Mouse (Mus musculus): Measurements from ENCODE around the gene Zc3hc1. TPM values are rescaled to one million over a fixed set of nuclear protein-coding genes. Genes with fewer than 3 reads are reported as not detected.
"Not testable (repeated sequence)": the region's sequence is repeated elsewhere in the genome, so short reads cannot be mapped to it uniquely, and the experiment has no call there.

The Zc3hc1 gene
- polyA plus RNA-seq, 1 experiment from 2014 or later: 79.2 TPM

DNA sequence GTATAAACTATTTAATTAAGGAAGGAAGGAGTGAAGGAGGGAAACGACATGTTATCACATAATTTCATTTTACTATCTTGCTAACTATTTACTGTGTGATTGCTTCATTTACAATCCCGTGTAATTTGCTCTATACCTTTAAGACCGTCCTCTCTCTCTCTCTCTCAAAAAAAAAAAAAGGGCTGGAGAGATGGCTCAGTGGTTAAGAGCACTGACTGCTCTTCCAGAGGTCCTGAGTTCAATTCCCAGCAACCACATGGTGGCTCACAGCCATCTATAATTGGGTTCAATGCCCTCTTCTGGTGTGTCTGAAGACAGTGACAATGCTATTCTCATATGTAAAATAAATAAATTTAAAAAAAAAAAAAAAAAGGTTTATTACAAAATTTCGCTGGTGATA lies 557 bp downstream of the Zc3hc1 start:
- peak; percentile 59 for ATAC-seq
- H3K27me3 ChIP-seq (replicated peaks; ENCODE audit: control insufficient read depth, insufficient read depth, low read length); H3K9me3 ChIP-seq (replicated peaks; ENCODE audit: control insufficient read depth, low read length); H3K4me1 ChIP-seq (ENCODE audit: control insufficient read depth, insufficient read depth, low read length); DNase-seq (ENCODE audit: low spot score); H3K27ac ChIP-seq (ENCODE audit: low read depth, low read length): not testable (repeated sequence)
- WGBS: 32% methylated on average over 4 of the region's 4 CpGs
- H3K4me2 ChIP-seq (ENCODE audit: low read length): peak overlapping the region; percentile 53
- peak overlapping the region; percentile 55 for H3K4me3 ChIP-seq (ENCODE audit: low read depth, low read length)
- H3K9ac ChIP-seq (ENCODE audit: low read length): peak overlapping the region; percentile 70
- H3K36me3 ChIP-seq (ENCODE audit: control insufficient read depth, insufficient read depth, low read length): peaks cover 20% of the 10 kb centered on the region

DNA sequence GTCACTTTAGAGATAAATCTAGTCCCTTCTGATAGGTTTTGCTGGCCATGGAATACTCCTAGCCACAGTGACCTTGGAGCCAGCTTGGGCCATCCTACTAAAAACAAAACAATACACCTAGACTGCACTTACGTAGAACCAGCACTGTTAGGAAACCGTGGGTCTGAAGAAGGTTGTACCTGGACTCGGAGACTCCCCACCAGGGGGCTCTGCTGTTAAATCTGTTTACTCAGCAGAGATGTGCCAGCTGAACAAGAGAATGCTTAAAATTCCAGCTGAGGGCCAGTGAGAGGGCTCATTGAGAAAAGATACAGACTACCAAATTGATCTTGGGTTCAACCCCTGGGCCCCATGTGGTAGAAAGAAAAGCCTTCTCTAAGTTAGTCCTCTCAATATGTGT lies 9.7 kb downstream of the Zc3hc1 start:
- no peak for ATAC-seq
- H3K4me1 ChIP-seq (ENCODE audit: control insufficient read depth, insufficient read depth, low read length): no peaks in the 10 kb centered on the region
- peak; percentile 63 for DNase-seq (ENCODE audit: low spot score)
- H3K9me3 ChIP-seq (replicated peaks; ENCODE audit: control insufficient read depth, low read length): no peaks in the 10 kb centered on the region
- no peak overlapping the region for H3K4me2 ChIP-seq (ENCODE audit: low read length)
- H3K27me3 ChIP-seq (replicated peaks; ENCODE audit: control insufficient read depth, insufficient read depth, low read length): no peaks in the 10 kb centered on the region
- no peak overlapping the region for H3K9ac ChIP-seq (ENCODE audit: low read length)
- H3K36me3 ChIP-seq (ENCODE audit: control insufficient read depth, insufficient read depth, low read length): peaks cover 77% of the 10 kb centered on the region
- no peak overlapping the region for H3K4me3 ChIP-seq (ENCODE audit: low read depth, low read length)
- 71% methylated on average over 3 of the region's 3 CpGs for WGBS
- H3K27ac ChIP-seq (ENCODE audit: low read depth, low read length): no peak overlapping the region

DNA sequence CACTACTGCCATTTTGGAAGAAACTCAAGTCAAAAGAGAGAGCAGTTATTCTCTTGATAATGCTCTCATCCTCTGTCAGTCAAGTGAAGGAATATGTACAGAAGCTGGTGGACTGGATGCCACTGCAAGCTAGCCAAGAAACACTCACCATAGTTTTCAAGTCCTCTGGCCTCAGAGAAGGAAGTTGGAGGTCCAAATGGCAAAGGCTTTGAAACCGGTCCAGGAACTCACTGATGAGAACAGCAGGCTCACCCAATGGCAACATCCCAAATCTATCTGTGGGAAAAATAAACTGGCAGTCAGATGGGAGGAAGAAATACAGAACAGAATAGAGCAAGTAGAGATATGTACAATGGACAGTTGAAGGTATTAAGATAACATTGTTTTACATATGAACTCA lies 15.0 kb downstream of the Zc3hc1 start:
- Histone ChIP-seq H3K9me3 (replicated peaks; ENCODE audit: control insufficient read depth, low read length) (no peaks in the 10 kb centered on the region), H3K4me2 (ENCODE audit: low read length) (no peak overlapping the region), H3K4me3 (ENCODE audit: low read depth, low read length) (no peak overlapping the region), H3K36me3 (ENCODE audit: control insufficient read depth, insufficient read depth, low read length) (peaks cover 85% of the 10 kb centered on the region), H3K27ac (ENCODE audit: low read depth, low read length) (no peak overlapping the region), H3K4me1 (ENCODE audit: control insufficient read depth, insufficient read depth, low read length) (peaks cover 2% of the 10 kb centered on the region; the same call in 1 of the 2 replicates), H3K27me3 (replicated peaks; ENCODE audit: control insufficient read depth, insufficient read depth, low read length) (no peaks in the 10 kb centered on the region), H3K9ac (ENCODE audit: low read length) (no peak overlapping the region)
- DNase-seq (ENCODE audit: low spot score) (peak; percentile 23), ATAC-seq (no peak)
- 79% methylated on average over 1 of the region's 1 CpGs for WGBS

DNA sequence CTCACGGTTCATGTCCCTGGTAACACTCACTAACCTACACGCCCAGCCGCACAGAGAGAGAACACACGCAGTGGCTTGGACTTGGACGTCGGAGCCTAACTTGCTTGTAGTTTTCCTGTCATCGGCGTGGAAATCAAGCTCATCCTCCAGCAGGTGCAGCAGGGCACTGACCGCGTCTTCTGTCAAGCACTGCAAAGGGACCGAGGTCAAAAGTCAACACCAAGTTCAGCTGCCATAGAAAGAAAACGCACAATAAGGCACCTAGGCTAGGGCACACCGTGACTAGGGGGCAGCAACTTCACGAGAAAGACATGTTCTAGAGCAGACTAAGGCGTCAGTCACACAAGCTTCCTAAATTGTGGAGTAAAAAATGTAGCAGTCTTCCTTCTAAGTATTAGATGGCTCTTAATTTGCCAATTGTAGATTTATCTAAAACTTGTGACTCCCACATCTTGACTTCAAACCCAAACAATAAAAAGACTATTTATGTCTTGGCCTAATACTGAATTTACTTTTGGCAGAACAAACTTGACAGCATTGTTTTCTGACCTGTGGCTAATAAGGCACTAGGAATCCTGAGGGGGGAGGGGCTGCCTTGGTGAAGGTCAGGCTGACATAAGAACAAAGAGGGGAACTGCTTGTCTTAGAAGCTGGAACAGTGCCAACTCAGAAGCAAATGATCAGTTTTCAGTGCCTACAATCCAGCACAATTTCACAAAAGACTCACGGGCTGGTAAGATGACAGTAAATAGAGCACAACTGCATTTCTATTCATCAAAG lies 15.9 kb downstream of the Zc3hc1 start:
- no peak overlapping the region for H3K4me2 ChIP-seq (ENCODE audit: low read length)
- H3K4me1 ChIP-seq (ENCODE audit: control insufficient read depth, insufficient read depth, low read length): peaks cover 2% of the 10 kb centered on the region; the same call in 1 of the 2 replicates
- H3K27me3 ChIP-seq (replicated peaks; ENCODE audit: control insufficient read depth, insufficient read depth, low read length): no peaks in the 10 kb centered on the region
- DNase-seq (ENCODE audit: low spot score) (peak; percentile 46), ATAC-seq (no peak)
- peaks cover 85% of the 10 kb centered on the region for H3K36me3 ChIP-seq (ENCODE audit: control insufficient read depth, insufficient read depth, low read length)
- no peak overlapping the region for H3K27ac ChIP-seq (ENCODE audit: low read depth, low read length)
- no peak overlapping the region for H3K4me3 ChIP-seq (ENCODE audit: low read depth, low read length)
- no peak overlapping the region for H3K9ac ChIP-seq (ENCODE audit: low read length)
- H3K9me3 ChIP-seq (replicated peaks; ENCODE audit: control insufficient read depth, low read length): no peaks in the 10 kb centered on the region
- WGBS: 89% methylated on average over 16 of the region's 16 CpGs

DNA sequence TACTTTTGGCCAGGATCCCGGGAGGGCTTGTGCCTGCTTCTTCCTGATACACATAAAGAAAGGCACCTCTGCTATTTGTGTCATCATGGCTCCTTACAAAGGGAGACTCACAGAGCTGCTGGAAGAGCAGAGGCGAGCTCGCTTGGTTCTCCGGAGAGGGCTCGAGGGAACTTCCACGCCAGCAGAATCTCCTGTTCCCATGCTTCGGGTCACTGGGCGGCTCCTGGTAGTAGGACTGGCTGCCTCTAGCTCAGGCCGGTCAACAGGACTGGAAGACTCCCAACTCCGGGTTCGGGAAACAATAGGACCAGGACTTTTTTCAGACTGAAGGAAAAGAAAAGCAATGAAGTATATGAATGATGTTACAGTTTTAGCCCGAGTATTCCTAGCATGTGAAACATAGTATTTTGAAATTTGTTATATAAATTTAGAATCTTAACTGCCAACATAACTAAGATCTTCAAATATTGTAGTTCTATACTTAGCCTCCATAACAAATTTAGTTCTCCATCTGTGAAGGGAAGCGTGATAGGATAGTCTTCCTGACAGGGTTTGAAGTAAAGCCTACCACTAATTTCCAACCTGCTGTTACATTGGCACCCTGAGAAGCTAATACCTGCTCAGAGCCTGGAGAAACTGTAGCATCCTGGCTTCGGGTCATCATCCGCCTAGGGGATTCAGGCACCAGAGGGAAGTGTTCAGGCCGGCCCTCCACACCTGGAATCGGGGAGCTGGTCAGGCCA lies 18.0 kb downstream of the Zc3hc1 start:
- Histone ChIP-seq H3K4me3 (ENCODE audit: low read depth, low read length) (no peak overlapping the region), H3K4me2 (ENCODE audit: low read length) (no peak overlapping the region), H3K9me3 (replicated peaks; ENCODE audit: control insufficient read depth, low read length) (no peaks in the 10 kb centered on the region), H3K4me1 (ENCODE audit: control insufficient read depth, insufficient read depth, low read length) (peaks cover 2% of the 10 kb centered on the region; the same call in 1 of the 2 replicates), H3K27ac (ENCODE audit: low read depth, low read length) (no peak overlapping the region), H3K27me3 (replicated peaks; ENCODE audit: control insufficient read depth, insufficient read depth, low read length) (no peaks in the 10 kb centered on the region), H3K36me3 (ENCODE audit: control insufficient read depth, insufficient read depth, low read length) (peaks cover 89% of the 10 kb centered on the region), H3K9ac (ENCODE audit: low read length) (no peak overlapping the region)
- WGBS: 94% methylated on average over 17 of the region's 17 CpGs
- DNase-seq (ENCODE audit: low spot score) (no peak), ATAC-seq (no peak)

DNA sequence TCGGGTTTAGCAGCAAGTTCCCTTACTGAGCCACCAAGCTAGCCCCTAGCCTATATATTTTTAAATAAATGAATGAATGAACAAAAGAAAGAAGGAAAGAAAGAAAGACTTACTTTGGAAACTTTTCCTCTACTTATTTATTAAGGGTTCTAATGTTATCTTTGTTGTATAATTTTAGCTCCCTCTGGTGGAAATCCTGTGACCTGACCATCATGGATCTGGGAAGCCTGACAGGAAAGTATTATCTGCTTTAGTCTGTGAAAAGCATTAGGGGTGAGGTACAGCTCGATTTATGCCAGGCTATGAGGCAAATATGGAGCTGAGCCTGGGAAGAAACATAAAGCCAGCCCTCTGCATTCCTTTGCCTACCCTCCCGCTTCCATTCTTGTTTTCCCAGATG lies 21.5 kb downstream of the Zc3hc1 start:
- Histone ChIP-seq H3K4me1 (ENCODE audit: control insufficient read depth, insufficient read depth, low read length) (no peaks in the 10 kb centered on the region), H3K4me2 (ENCODE audit: low read length) (no peak overlapping the region), H3K4me3 (ENCODE audit: low read depth, low read length) (no peak overlapping the region), H3K9me3 (replicated peaks; ENCODE audit: control insufficient read depth, low read length) (no peaks in the 10 kb centered on the region), H3K9ac (ENCODE audit: low read length) (no peak overlapping the region), H3K27me3 (replicated peaks; ENCODE audit: control insufficient read depth, insufficient read depth, low read length) (no peaks in the 10 kb centered on the region), H3K27ac (ENCODE audit: low read depth, low read length) (no peak overlapping the region), H3K36me3 (ENCODE audit: control insufficient read depth, insufficient read depth, low read length) (peaks cover 85% of the 10 kb centered on the region)
- 84% methylated on average over 3 of the region's 3 CpGs for WGBS
- DNase-seq (ENCODE audit: low spot score) (peak; percentile 33), ATAC-seq (no peak)

DNA sequence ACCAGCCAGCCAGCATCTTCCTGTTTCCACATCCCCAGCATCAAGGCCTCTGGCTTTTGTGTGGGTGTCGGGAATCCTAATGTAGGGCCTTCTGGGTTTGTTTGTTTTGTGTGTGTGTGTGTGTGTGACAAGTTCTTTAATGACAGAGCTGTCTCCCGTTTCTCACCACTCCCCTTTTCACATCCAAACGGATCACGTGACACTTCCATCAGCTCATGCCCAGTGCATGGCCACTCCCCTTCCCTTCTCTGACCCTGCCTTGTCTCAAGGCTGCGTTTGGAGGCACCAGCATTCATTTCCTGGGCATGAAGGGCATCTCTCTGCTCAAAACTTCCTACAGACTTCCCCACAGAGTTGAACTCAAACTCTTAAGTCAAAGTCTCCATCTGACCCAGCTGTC lies 27.0 kb downstream of the Zc3hc1 start:
- ATAC-seq (no peak), DNase-seq (ENCODE audit: low spot score) (no peak)
- H3K4me3 ChIP-seq (ENCODE audit: low read depth, low read length): no peak overlapping the region
- H3K36me3 ChIP-seq (ENCODE audit: control insufficient read depth, insufficient read depth, low read length): peaks cover 36% of the 10 kb centered on the region
- H3K9me3 ChIP-seq (replicated peaks; ENCODE audit: control insufficient read depth, low read length): no peaks in the 10 kb centered on the region
- H3K27ac ChIP-seq (ENCODE audit: low read depth, low read length): no peak overlapping the region
- 51% methylated on average over 5 of the region's 5 CpGs for WGBS
- H3K9ac ChIP-seq (ENCODE audit: low read length): no peak overlapping the region
- no peak overlapping the region for H3K4me2 ChIP-seq (ENCODE audit: low read length)
- H3K4me1 ChIP-seq (ENCODE audit: control insufficient read depth, insufficient read depth, low read length): no peaks in the 10 kb centered on the region
- no peaks in the 10 kb centered on the region for H3K27me3 ChIP-seq (replicated peaks; ENCODE audit: control insufficient read depth, insufficient read depth, low read length)

DNA sequence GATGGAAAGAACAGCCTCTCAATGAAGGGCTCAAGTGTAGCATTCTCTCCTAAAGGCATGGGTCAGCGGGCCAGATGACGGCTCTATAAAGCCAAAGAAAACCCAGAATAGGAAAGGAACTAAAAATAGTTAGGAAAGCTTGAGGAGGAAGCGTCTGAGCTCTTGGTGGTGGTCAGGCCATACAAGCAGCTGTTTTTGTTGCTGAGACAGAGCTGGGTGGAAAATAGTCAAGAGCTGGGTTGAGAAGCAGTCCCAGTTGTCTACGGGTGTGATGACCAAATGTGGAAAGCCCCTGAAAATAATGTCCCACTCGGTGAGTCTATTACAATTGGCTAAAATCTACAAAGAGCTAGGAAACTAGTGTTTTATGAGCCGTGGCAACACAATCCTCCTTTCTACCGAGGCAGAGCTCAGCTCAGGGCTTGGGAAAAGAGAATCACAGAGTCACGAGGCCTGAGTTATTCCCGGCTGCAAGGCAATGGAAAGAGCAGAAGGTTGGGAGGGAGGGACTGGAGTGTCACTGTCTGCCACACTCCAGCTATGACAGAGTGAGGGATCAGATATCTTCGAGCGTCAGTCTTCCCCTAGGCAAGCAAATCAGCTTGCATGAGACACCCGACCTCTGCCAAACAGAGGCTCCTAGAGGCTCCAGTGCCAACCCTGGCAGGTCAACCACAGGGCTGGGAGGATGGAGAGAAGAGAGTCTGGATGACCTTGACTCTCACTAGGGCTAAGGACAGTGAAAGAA lies 30.9 kb downstream of the Zc3hc1 start:
- Histone ChIP-seq H3K4me3 (ENCODE audit: low read depth, low read length) (no peak overlapping the region), H3K4me1 (ENCODE audit: control insufficient read depth, insufficient read depth, low read length) (no peaks in the 10 kb centered on the region), H3K9me3 (replicated peaks; ENCODE audit: control insufficient read depth, low read length) (no peaks in the 10 kb centered on the region), H3K4me2 (ENCODE audit: low read length) (no peak overlapping the region), H3K9ac (ENCODE audit: low read length) (no peak overlapping the region), H3K27ac (ENCODE audit: low read depth, low read length) (no peak overlapping the region), H3K27me3 (replicated peaks; ENCODE audit: control insufficient read depth, insufficient read depth, low read length) (no peaks in the 10 kb centered on the region), H3K36me3 (ENCODE audit: control insufficient read depth, insufficient read depth, low read length) (peaks cover 6% of the 10 kb centered on the region; the same call in 1 of the 2 replicates)
- DNase-seq (ENCODE audit: low spot score): no peak
- WGBS: 82% methylated on average over 12 of the region's 12 CpGs
- no peak for ATAC-seq

Measured in forebrain, embryonic 14.5 days (tissue).